Mouse (Mus musculus) liver, adult 2 months (tissue): ENCODE results near the gene Prss57. TPM values are rescaled to one million over a fixed set of nuclear protein-coding genes. Genes with fewer than 3 reads are reported as not detected.

Experiments
- DNase-seq: peaks from one replicate; pipeline ENCODE4 v3.0.0-alpha.2; 2011; ENCODE audit warnings: low read depth, low spot score; ENCODE audit errors: extremely low read depth
- H3K27ac ChIP-seq: fragments of 200-500 bp; replicated peaks from 2 replicates; pipeline ENCODE4 v1.5.1; 2012; ENCODE audit warnings: low read depth, mild to moderate bottlenecking, control low read depth, inconsistent platforms, low read length; ENCODE audit not compliant: insufficient read depth
- H3K27me3 ChIP-seq: fragments of 200-500 bp; 2 replicates; pipeline ENCODE4 v1.6.1; 2012; ENCODE audit warnings: mild to moderate bottlenecking, moderate library complexity, low read length, inconsistent platforms; ENCODE audit not compliant: control insufficient read depth, insufficient read depth
- H3K36me3 ChIP-seq: fragments of 200-500 bp; 2 replicates; pipeline ENCODE4 v1.6.1; 2012; ENCODE audit warnings: low read length, inconsistent platforms; ENCODE audit not compliant: control insufficient read depth, insufficient read depth
- H3K4me1 ChIP-seq: fragments of 200-500 bp; 2 replicates; pipeline ENCODE4 v1.6.1; 2011; ENCODE audit warnings: low read length; ENCODE audit not compliant: control insufficient read depth, insufficient read depth
- H3K4me3 ChIP-seq: fragments of 200-500 bp; 2 replicates; pipeline ENCODE4 v1.5.1; 2011; ENCODE audit warnings: low read depth, mild to moderate bottlenecking, control low read depth, low read length, moderate library complexity; ENCODE audit not compliant: insufficient read depth
- H3K79me2 ChIP-seq: fragments of 200-500 bp; 2 replicates; pipeline ENCODE4 v1.6.1; 2012; ENCODE audit warnings: inconsistent platforms, mild to moderate bottlenecking, low read length, moderate library complexity; ENCODE audit not compliant: control insufficient read depth, insufficient read depth
- H3K9ac ChIP-seq: fragments of 200-500 bp; 2 replicates; pipeline ENCODE4 v1.6.1; 2012; ENCODE audit warnings: low read depth, mild to moderate bottlenecking, control low read depth, inconsistent platforms, low read length
- CTCF ChIP-seq: fragments of 200-500 bp; IDR thresholded peaks from 2 replicates; pipeline ENCODE4 v1.5.1; 2011; ENCODE audit warnings: low read depth, low read length, control low read depth
- POLR2A ChIP-seq: fragments of 200-500 bp; IDR thresholded peaks from 2 replicates; pipeline ENCODE4 v1.6.1; 2011; ENCODE audit warnings: low read length, control low read depth; ENCODE audit not compliant: insufficient read depth; ENCODE audit errors: extremely low read depth
- WGBS: fragments of 180-500 bp; shearing (Covaris S2); methylation state at CpG from one replicate; pipeline ENCODE4 v1.1.7; 2018; 5-methylcytosine and 5-hydroxymethylcytosine counted together
- polyA plus RNA-seq: library from polyadenylated mRNA; depleted of rRNA; stranded (reverse); fragments of >200 nt; gene quantifications from 2 replicates; pipeline ENCODE4 v1.2.3, GENCODE M21; 2012; rRNA removed
- total RNA-seq: library from RNA; depleted of rRNA; stranded (reverse); fragments of >200 nt; gene quantifications from 2 replicates; pipeline ENCODE4 v1.2.3, GENCODE M21; 2014; rRNA removed

Gene Prss57
- not detected in 2 replicates for total RNA-seq
- polyA plus RNA-seq, result not detected in 2 replicates

DNA sequence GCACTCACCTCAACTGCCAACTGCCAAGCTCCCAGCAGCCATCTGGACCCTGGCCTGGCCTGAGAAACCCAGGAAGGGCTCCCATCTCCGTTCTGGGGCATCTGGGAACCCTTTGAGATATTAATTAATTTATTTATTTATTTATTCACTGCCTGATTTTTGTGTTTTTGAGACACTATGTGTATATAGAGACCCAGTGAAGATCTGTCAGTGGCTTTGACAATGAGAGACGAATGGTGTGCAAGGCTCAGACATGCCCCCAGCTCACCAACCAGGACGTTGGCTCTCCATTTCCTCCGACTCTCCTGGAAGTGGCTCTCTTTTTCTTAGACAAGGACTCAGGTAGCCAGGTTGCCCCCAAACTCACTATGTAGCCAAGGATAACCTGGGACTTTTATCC lies at the start of gene Prss57:
TSS of gene Prss57 (minus strand) at position 101 of the 400 bp plus-strand sequence.
- no peak within 1 kb of the TSS for H3K27ac ChIP-seq
- H3K9ac ChIP-seq, result no peak within 1 kb of the TSS
- H3K36me3 ChIP-seq, result no peaks in the 10 kb centered on the region
- 90% methylated on average over 4 of the region's 4 CpGs for WGBS
- H3K4me1 ChIP-seq, result no peaks in the 10 kb centered on the region
- TF ChIP-seq CTCF (no peak), POLR2A (no peak)
- no peaks in the 10 kb centered on the region for H3K79me2 ChIP-seq
- no peak for DNase-seq
- H3K4me3 ChIP-seq, result no peak within 1 kb of the TSS
- H3K27me3 ChIP-seq, result 0 out of 2 replicates have a peak, but pooled peaks cover 5% of the 10 kb centered on the region

DNA sequence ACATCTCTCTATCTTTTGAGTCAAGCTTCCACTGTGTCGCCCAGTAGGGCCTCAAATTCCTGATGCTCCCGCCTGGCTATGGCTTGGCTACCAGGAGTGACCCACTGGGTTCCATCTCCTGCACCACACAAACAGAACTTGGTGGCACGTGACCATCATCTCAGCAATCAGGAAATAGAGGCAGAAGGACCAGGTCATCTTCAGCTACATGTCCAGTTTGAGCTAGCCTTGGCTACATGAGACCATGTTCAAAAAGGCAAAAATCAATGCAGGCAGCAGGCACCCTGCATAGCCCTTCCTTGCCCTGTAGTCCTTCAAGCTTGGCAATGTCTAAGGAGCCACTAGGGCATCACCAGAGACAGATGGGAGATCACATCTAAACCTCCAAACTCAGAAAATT lies 49.3 kb upstream of the Prss57 start:
- Histone ChIP-seq H3K27me3 (no peaks in the 10 kb centered on the region), H3K4me3 (no peak overlapping the region), H3K4me1 (0 out of 2 replicates have a peak, but pooled peaks cover 2% of the 10 kb centered on the region), H3K9ac (no peak overlapping the region), H3K27ac (no peak overlapping the region), H3K36me3 (no peaks in the 10 kb centered on the region), H3K79me2 (no peaks in the 10 kb centered on the region)
- no peak for TF ChIP-seq POLR2A
- TF ChIP-seq CTCF, result no peak
- DNase-seq, result no peak
- WGBS, result 96% methylated on average over 3 of the region's 3 CpGs

DNA sequence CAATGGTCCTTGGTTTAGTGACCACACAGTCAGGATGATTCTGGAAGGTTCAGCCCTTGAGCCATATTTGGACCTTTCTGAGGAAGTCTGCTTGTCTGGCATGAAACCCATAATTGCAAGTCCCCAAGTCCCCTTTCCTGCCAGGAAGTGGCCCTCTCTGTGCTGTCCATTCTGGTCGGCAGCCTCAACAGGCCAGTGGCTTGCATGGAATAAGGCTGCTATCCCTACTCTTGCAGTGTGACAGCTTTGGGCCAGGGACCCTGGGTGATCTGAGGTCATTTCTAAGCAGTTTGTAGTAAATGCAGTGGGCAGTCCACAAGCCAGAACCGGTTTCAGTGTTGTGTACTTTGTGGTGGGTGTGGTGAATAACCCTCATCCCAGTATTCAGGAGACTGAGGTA lies 47.4 kb upstream of the Prss57 start:
- DNase-seq, result peak; percentile 38
- TF ChIP-seq POLR2A (no peak), CTCF (no peak)
- H3K36me3 ChIP-seq, result no peaks in the 10 kb centered on the region
- WGBS, result 42% methylated on average over 2 of the region's 2 CpGs
- no peak overlapping the region for H3K9ac ChIP-seq
- H3K27ac ChIP-seq, result no peak overlapping the region
- H3K4me1 ChIP-seq, result 0 out of 2 replicates have a peak, but pooled peaks cover 2% of the 10 kb centered on the region
- H3K79me2 ChIP-seq, result no peaks in the 10 kb centered on the region
- no peaks in the 10 kb centered on the region for H3K27me3 ChIP-seq
- no peak overlapping the region for H3K4me3 ChIP-seq

DNA sequence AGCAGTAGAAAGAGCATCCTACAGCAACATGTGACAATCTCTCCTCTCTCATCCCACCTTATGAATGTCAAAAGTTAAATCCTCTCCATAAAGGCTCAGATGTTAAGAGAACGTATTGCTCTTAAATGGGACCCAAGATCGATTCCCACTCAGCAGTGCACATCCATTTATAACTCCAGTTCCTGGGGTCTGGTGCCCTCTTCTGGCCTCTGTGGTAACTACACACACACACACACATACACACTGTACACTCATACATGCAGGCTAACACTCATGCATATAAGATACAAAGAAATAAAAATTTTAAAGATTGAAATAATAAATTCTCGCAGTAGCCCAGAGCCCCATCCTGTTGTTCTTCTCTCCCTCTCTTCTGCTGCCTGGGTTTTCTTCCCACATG lies 46.2 kb upstream of the Prss57 start:
- Histone ChIP-seq H3K79me2 (no peaks in the 10 kb centered on the region), H3K36me3 (no peaks in the 10 kb centered on the region), H3K4me1 (0 out of 2 replicates have a peak, but pooled peaks cover 2% of the 10 kb centered on the region), H3K27me3 (no peaks in the 10 kb centered on the region), H3K9ac (no peak overlapping the region), H3K4me3 (no peak overlapping the region), H3K27ac (no peak overlapping the region)
- TF ChIP-seq POLR2A (no peak), CTCF (no peak)
- WGBS, result 100% methylated on average over 3 of the region's 3 CpGs
- DNase-seq, result no peak

DNA sequence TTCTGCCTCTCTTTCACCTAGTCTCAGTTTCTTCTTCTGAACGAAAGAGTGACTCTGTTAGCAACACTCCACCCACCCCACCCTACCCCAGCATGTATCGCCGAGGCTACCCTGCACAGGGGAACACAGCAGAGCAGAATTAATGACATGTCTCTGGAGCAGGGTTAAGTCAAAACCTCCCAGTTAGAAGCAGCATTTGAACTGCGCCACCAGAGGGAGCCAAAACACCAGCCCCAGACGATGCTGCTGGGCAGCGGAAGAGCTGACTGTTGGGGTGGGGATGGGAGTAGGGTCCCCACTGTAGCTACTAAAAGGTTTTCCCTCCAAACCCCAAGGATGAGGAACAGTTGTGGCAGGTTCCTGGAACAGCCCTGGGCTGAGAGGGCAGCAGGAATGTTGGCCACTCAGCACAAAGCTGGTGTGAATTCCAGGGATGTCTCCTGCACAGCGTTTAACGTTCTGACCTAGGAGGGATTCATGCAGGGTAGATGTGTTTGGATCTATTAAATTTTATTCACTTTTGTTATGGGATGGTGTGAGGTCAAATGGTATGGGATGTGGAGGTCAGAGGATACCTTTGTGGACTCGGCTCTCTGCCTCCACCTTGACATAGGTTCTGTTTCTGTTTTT lies 44.1 kb upstream of the Prss57 start:
- 0 out of 2 replicates have a peak, but pooled peaks cover 2% of the 10 kb centered on the region for H3K4me1 ChIP-seq
- no peaks in the 10 kb centered on the region for H3K27me3 ChIP-seq
- 27% methylated on average over 9 of the region's 9 CpGs for WGBS
- H3K9ac ChIP-seq, result no peak overlapping the region
- H3K79me2 ChIP-seq, result no peaks in the 10 kb centered on the region
- no peaks in the 10 kb centered on the region for H3K36me3 ChIP-seq
- no peak overlapping the region for H3K4me3 ChIP-seq
- peak; percentile 42 for DNase-seq
- no peak overlapping the region for H3K27ac ChIP-seq
- TF ChIP-seq POLR2A (no peak), CTCF (peak; percentile 95)

DNA sequence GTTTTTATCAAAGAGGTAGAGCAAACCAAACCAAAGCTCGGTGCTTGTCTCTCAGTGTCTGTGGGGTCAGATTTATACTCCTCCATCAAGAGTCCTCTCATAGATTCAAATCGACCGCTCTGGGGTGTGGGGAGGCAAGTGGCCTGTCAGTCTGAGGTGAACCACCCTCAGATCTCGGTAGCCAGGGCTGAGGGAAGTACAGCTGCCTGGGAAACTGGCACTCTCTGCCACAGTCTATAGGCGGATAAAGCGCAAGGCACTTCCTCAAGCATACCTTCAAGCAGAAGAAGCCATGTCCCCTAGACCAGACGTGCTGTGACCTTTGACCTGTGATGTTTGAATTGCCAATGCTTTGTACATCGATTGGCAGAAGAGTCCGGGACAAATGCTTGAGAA lies 42.0 kb upstream of the Prss57 start:
- Histone ChIP-seq H3K79me2 (no peaks in the 10 kb centered on the region), H3K27ac (no peak overlapping the region), H3K36me3 (no peaks in the 10 kb centered on the region), H3K4me1 (no peaks in the 10 kb centered on the region), H3K4me3 (no peak overlapping the region), H3K27me3 (no peaks in the 10 kb centered on the region), H3K9ac (no peak overlapping the region)
- WGBS, result 62% methylated on average over 9 of the region's 9 CpGs
- no peak for TF ChIP-seq CTCF
- TF ChIP-seq POLR2A, result no peak
- no peak for DNase-seq
